Mouse (Mus musculus): Measurements from ENCODE around the gene 1700042G07Rik. TPM values are rescaled to one million over a fixed set of nuclear protein-coding genes. Genes with fewer than 3 reads are reported as not detected.
A peak's percentile ranks its signal among the peaks of the same experiment; 100 is the strongest.

The 1700042G07Rik gene
- total RNA-seq, 2 experiments from 2014 or later, result not detected

- no peak for DNase-seq (ENCODE audit: low spot score)
- intact Hi-C loops (cut with DNase I), result no loop called here
These were observed 13.3 kb upstream of the 1700042G07Rik start for GRCm38 (mm10) chr4:116159912-116160311.

- no peak for DNase-seq (ENCODE audit: low spot score)
- intact Hi-C loops (cut with DNase I), result no loop called here
These were observed 12.4 kb upstream of the 1700042G07Rik start for GRCm38 (mm10) chr4:116160769-116161168.

- intact Hi-C loops (cut with DNase I), result no loop called here
- DNase-seq (ENCODE audit: low spot score), result no peak
These were observed 11.0 kb upstream of the 1700042G07Rik start for GRCm38 (mm10) chr4:116162142-116162541.

GRCm38 (mm10) chr4:116164759-116165554, 8.2 kb upstream of the 1700042G07Rik start:
- DNase-seq (ENCODE audit: low spot score), result no peak
- intact Hi-C loops (cut with DNase I), result loop anchor here (5.0 kb wide), 2 partner anchors 82 to 157 kb away; no protein-coding TSS in a partner anchor

GRCm38 (mm10) chr4:116165708-116166407, 7.3 kb upstream of the 1700042G07Rik start:
- no peak for DNase-seq (ENCODE audit: low spot score)
- intact Hi-C loops (cut with DNase I), result loop anchor here (2.0 to 5.0 kb wide), 3 partner anchors 81 to 156 kb away; no protein-coding TSS in a partner anchor

- intact Hi-C loops (cut with DNase I), result loop anchor here (2.0 to 5.0 kb wide), 3 partner anchors 80 to 155 kb away; no protein-coding TSS in a partner anchor
- DNase-seq (ENCODE audit: low spot score), result no peak
These were observed 5.8 kb upstream of the 1700042G07Rik start, which contains the start of gene Tspan1 for GRCm38 (mm10) chr4:116167404-116167803. Gene Tspan1 (minus strand): TSS chr4:116167601.

- no peak for DNase-seq (ENCODE audit: low spot score)
- intact Hi-C loops (cut with DNase I), result loop anchor here (1.0 to 5.0 kb wide), 3 partner anchors 33 to 154 kb away; no protein-coding TSS in a partner anchor
These were observed 4.4 kb upstream of the 1700042G07Rik start for GRCm38 (mm10) chr4:116168617-116169352.

- intact Hi-C loops (cut with DNase I), result loop anchor here (5.0 kb wide), 2 partner anchors 78 to 153 kb away; no protein-coding TSS in a partner anchor
- no peak for DNase-seq (ENCODE audit: low spot score)
These were observed 3.9 kb upstream of the 1700042G07Rik start for GRCm38 (mm10) chr4:116169353-116169672.

GRCm38 (mm10) chr4:116173752-116174151, 580 bp downstream of the 1700042G07Rik start:
- intact Hi-C loops (cut with DNase I), result loop anchor here (5.0 kb wide), 1 partner anchor 274 kb away; no protein-coding TSS in a partner anchor
- DNase-seq (ENCODE audit: low spot score), result no peak

- no peak for DNase-seq (ENCODE audit: low spot score)
- intact Hi-C loops (cut with DNase I), result loop anchor here (5.0 kb wide), 1 partner anchor 273 kb away; no protein-coding TSS in a partner anchor
These were observed 1.4 kb downstream of the 1700042G07Rik start for GRCm38 (mm10) chr4:116174466-116175116.

- no peak for DNase-seq (ENCODE audit: low spot score)
- intact Hi-C loops (cut with DNase I), result no loop called here
These were observed 2.0 kb downstream of the 1700042G07Rik start for GRCm38 (mm10) chr4:116175136-116175535.

GRCm38 (mm10) chr4:116175711-116176542, 2.8 kb downstream of the 1700042G07Rik start:
- intact Hi-C loops (cut with DNase I), result loop anchor here (2.0 kb wide), 1 partner anchor 45 kb away; the partner anchor contains the start of gene Pik3r3

GRCm38 (mm10) chr4:116176543-116176988, 3.4 kb downstream of the 1700042G07Rik start:
- intact Hi-C loops (cut with DNase I), result loop anchor here (2.0 kb wide), 1 partner anchor 44 kb away; the partner anchor contains the start of gene Pik3r3

More at GRCm38 (mm10) chr4:116175711-116176542, 2.8 kb downstream of the 1700042G07Rik start:
- DNase-seq (ENCODE audit: low spot score), result no peak

GRCm38 (mm10) chr4:116177140-116177539, 4.0 kb downstream of the 1700042G07Rik start:
- DNase-seq (ENCODE audit: low spot score), result peak; percentile 80
- intact Hi-C loops (cut with DNase I), result loop anchor here (2.0 kb wide), 1 partner anchor 44 kb away; the partner anchor contains the start of gene Pik3r3

More at GRCm38 (mm10) chr4:116176543-116176988, 3.4 kb downstream of the 1700042G07Rik start:
- DNase-seq (ENCODE audit: low spot score), result peak; percentile 65

GRCm38 (mm10) chr4:116182079-116182478, 8.9 kb downstream of the 1700042G07Rik start:
- intact Hi-C loops (cut with DNase I), result no loop called here

GRCm38 (mm10) chr4:116182745-116183144, 9.6 kb downstream of the 1700042G07Rik start:
- intact Hi-C loops (cut with DNase I), result no loop called here

More at GRCm38 (mm10) chr4:116182079-116182478, 8.9 kb downstream of the 1700042G07Rik start:
- DNase-seq (ENCODE audit: low spot score), result no peak

GRCm38 (mm10) chr4:116185083-116185482, 11.9 kb downstream of the 1700042G07Rik start:
- DNase-seq (ENCODE audit: low spot score), result no peak
- intact Hi-C loops (cut with DNase I), result no loop called here

More at GRCm38 (mm10) chr4:116182745-116183144, 9.6 kb downstream of the 1700042G07Rik start:
- peak; percentile 24 for DNase-seq (ENCODE audit: low spot score)

- intact Hi-C loops (cut with DNase I), result no loop called here
- DNase-seq (ENCODE audit: low spot score), result no peak
These were observed 19.2 kb downstream of the 1700042G07Rik start for GRCm38 (mm10) chr4:116192286-116192835.

Measured in heart, postnatal 25 days (tissue).